Mouse (Mus musculus): Measurements from ENCODE around the gene Shroom1.

DNA sequence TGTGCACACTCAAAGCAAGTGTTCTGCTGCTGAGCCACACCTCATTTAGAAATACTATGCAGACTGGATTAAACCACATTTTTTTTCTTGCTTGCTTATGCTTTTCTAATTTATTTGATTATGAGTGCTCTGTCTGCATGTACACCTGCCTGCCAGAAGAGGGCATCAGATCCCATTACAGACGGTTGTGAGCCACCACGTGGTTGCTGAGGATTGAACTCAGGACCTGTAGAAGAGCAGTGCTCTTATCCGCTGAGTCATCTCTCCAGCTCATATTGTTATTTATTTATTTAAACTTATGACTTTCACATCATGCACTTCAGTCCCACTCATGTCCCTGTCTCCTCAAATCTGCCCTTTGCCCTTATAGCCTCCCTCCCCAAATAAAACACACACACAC lies 28.7 kb downstream of the Shroom1 start:
- TF ChIP-seq CTCF (IDR thresholded peaks at IDR 0.05; ENCODE audit: control insufficient read depth, insufficient read depth, insufficient read length) (no peak), CEBPB (IDR thresholded peaks at IDR 0.05; ENCODE audit: low read depth) (no peak), USF1 (IDR thresholded peaks at IDR 0.05; ENCODE audit: low read depth) (peak; percentile 48), MYOG (IDR thresholded peaks at IDR 0.05; ENCODE audit: control insufficient read depth, extremely low read depth, insufficient read length) (no peak), MAX (IDR thresholded peaks at IDR 0.05) (peak; percentile 32), MYOD1 (IDR thresholded peaks at IDR 0.05; ENCODE audit: control insufficient read depth, insufficient read length, low read depth) (no peak)
